Mouse (Mus musculus) lung, embryonic 15.5 days (tissue): ENCODE data around the gene Pde7b. TPM values are rescaled to one million over a fixed set of nuclear protein-coding genes. Genes with fewer than 3 reads are reported as not detected.
A peak's percentile ranks its signal among the peaks of the same experiment; 100 is the strongest.

Source experiments
- ATAC-seq: fragments of 200-750 bp; cut with Nextera tagmentation; 2 replicates; pipeline ENCODE4 v1.8.0; 2017; ENCODE audit warnings: moderate number of reproducible peaks, borderline replicate concordance; ENCODE audit not compliant: low FRiP score, low TSS enrichment; ENCODE audit errors: extremely low read depth
- H3K27ac ChIP-seq: fragments of 300-500 bp; sonication (generic); 2 replicates; pipeline ENCODE4 v1.5.1; 2015; ENCODE audit warnings: moderate library complexity, mild to moderate bottlenecking, inconsistent platforms
- H3K27me3 ChIP-seq: fragments of 300-500 bp; sonication (generic); 2 replicates; pipeline ENCODE4 v1.6.1; 2015; ENCODE audit warnings: inconsistent platforms
- H3K36me3 ChIP-seq: fragments of 300-500 bp; sonication (generic); 2 replicates; pipeline ENCODE4 v1.6.1; 2015; ENCODE audit warnings: inconsistent platforms
- H3K4me1 ChIP-seq: fragments of 300-500 bp; sonication (generic); 2 replicates; pipeline ENCODE4 v1.6.1; 2015; ENCODE audit warnings: inconsistent platforms
- H3K4me2 ChIP-seq: fragments of 300-500 bp; sonication (generic); 2 replicates; pipeline ENCODE4 v1.6.1; 2015; ENCODE audit warnings: inconsistent platforms, mild to moderate bottlenecking, moderate library complexity
- H3K4me3 ChIP-seq: fragments of 300-500 bp; sonication (generic); 2 replicates; pipeline ENCODE4 v1.5.1; 2015; ENCODE audit warnings: mild to moderate bottlenecking, inconsistent platforms
- H3K9ac ChIP-seq: fragments of 300-500 bp; sonication (generic); 2 replicates; pipeline ENCODE4 v1.6.1; 2015; ENCODE audit warnings: inconsistent platforms
- H3K9me3 ChIP-seq: fragments of 300-500 bp; sonication (generic); 2 replicates; pipeline ENCODE4 v1.6.1; 2016; ENCODE audit warnings: inconsistent platforms
- WGBS: fragments of 180-500 bp; shearing (Covaris S2); methylation state at CpG from one replicate; pipeline ENCODE4 v1.1.7; 2015; 5-methylcytosine and 5-hydroxymethylcytosine counted together
- polyA plus RNA-seq: library from polyadenylated mRNA; unstranded; fragments of >200 nt; fragmentation: Nextera tagmentation; extraction: Ambion mirVana; gene quantifications from 2 replicates; pipeline ENCODE4 v1.2.1, GENCODE M21; 2015

The Pde7b gene
- polyA plus RNA-seq, 1 experiment from 2014 or later, result 3.1 TPM

- H3K36me3 ChIP-seq, result no peaks in the 10 kb centered on the region
- H3K4me1 ChIP-seq, result peaks cover 11% of the 10 kb centered on the region; the same call in 1 of the 2 replicates
- no peaks in the 10 kb centered on the region for H3K9me3 ChIP-seq
- H3K9ac ChIP-seq, result no peak overlapping the region
- 29% methylated on average over 12 of the region's 12 CpGs for WGBS
- peak overlapping the region; percentile 48; the same call in 1 of the 2 replicates for H3K27ac ChIP-seq
- H3K27me3 ChIP-seq, result no peaks in the 10 kb centered on the region
- no peak for ATAC-seq
- H3K4me3 ChIP-seq, result no peak overlapping the region
- H3K4me2 ChIP-seq, result peak overlapping the region; percentile 14; the same call in 1 of the 2 replicates
Measured at GRCm38 (mm10) chr10:20398641-20399390, 326.1 kb downstream of the Pde7b start.

- Histone ChIP-seq H3K4me1 (peaks cover 11% of the 10 kb centered on the region; the same call in 1 of the 2 replicates), H3K9me3 (no peaks in the 10 kb centered on the region), H3K36me3 (no peaks in the 10 kb centered on the region), H3K27me3 (no peaks in the 10 kb centered on the region), H3K4me2 (peak overlapping the region; percentile 14; the same call in 1 of the 2 replicates), H3K4me3 (no peak overlapping the region), H3K9ac (no peak overlapping the region), H3K27ac (peak overlapping the region; percentile 48; the same call in 1 of the 2 replicates)
- no peak for ATAC-seq
- 40% methylated on average over 6 of the region's 6 CpGs for WGBS
Measured at GRCm38 (mm10) chr10:20398224-20398623, 326.7 kb downstream of the Pde7b start.

- Histone ChIP-seq H3K9ac (no peak overlapping the region), H3K4me3 (no peak overlapping the region), H3K4me1 (peaks cover 11% of the 10 kb centered on the region; the same call in 1 of the 2 replicates), H3K36me3 (no peaks in the 10 kb centered on the region), H3K27me3 (no peaks in the 10 kb centered on the region), H3K9me3 (no peaks in the 10 kb centered on the region), H3K27ac (no peak overlapping the region), H3K4me2 (no peak overlapping the region)
- WGBS, result 96% methylated on average over 3 of the region's 3 CpGs
- ATAC-seq, result no peak
Measured at GRCm38 (mm10) chr10:20395778-20396177, 329.1 kb downstream of the Pde7b start.

GRCm38 (mm10) chr10:20394815-20395214, 330.1 kb downstream of the Pde7b start:
- Histone ChIP-seq H3K27me3 (no peaks in the 10 kb centered on the region), H3K27ac (no peak overlapping the region), H3K4me2 (no peak overlapping the region), H3K9me3 (no peaks in the 10 kb centered on the region), H3K9ac (no peak overlapping the region), H3K4me1 (peaks cover 5% of the 10 kb centered on the region; the same call in 1 of the 2 replicates), H3K4me3 (no peak overlapping the region), H3K36me3 (no peaks in the 10 kb centered on the region)
- WGBS, result 42% methylated on average over 5 of the region's 5 CpGs
- ATAC-seq, result no peak

GRCm38 (mm10) chr10:20390568-20390967, 334.3 kb downstream of the Pde7b start:
- ATAC-seq, result no peak
- no peaks in the 10 kb centered on the region for H3K9me3 ChIP-seq
- H3K36me3 ChIP-seq, result no peaks in the 10 kb centered on the region
- 43% methylated on average over 3 of the region's 3 CpGs for WGBS
- no peaks in the 10 kb centered on the region for H3K4me1 ChIP-seq
- no peak overlapping the region for H3K4me3 ChIP-seq
- H3K27me3 ChIP-seq, result no peaks in the 10 kb centered on the region
- no peak overlapping the region for H3K4me2 ChIP-seq
- no peak overlapping the region for H3K9ac ChIP-seq
- H3K27ac ChIP-seq, result no peak overlapping the region

- Histone ChIP-seq H3K4me1 (no peaks in the 10 kb centered on the region), H3K27ac (no peak overlapping the region), H3K4me3 (no peak overlapping the region), H3K36me3 (no peaks in the 10 kb centered on the region), H3K9me3 (no peaks in the 10 kb centered on the region), H3K9ac (no peak overlapping the region), H3K27me3 (no peaks in the 10 kb centered on the region), H3K4me2 (no peak overlapping the region)
- no peak for ATAC-seq
- WGBS, result 67% methylated on average over 6 of the region's 6 CpGs
Measured at GRCm38 (mm10) chr10:20382807-20383419, 342.0 kb downstream of the Pde7b start.

GRCm38 (mm10) chr10:20381352-20381751, 343.5 kb downstream of the Pde7b start:
- no peak overlapping the region for H3K9ac ChIP-seq
- H3K4me2 ChIP-seq, result no peak overlapping the region
- H3K36me3 ChIP-seq, result no peaks in the 10 kb centered on the region
- ATAC-seq, result no peak
- no peak overlapping the region for H3K27ac ChIP-seq
- H3K27me3 ChIP-seq, result no peaks in the 10 kb centered on the region
- H3K4me3 ChIP-seq, result no peak overlapping the region
- no peaks in the 10 kb centered on the region for H3K9me3 ChIP-seq
- WGBS, result 80% methylated on average over 3 of the region's 3 CpGs
- no peaks in the 10 kb centered on the region for H3K4me1 ChIP-seq

GRCm38 (mm10) chr10:20380798-20381197, 344.1 kb downstream of the Pde7b start:
- WGBS, result 79% methylated on average over 3 of the region's 3 CpGs
- Histone ChIP-seq H3K9me3 (no peaks in the 10 kb centered on the region), H3K4me2 (no peak overlapping the region), H3K4me1 (no peaks in the 10 kb centered on the region), H3K27ac (no peak overlapping the region), H3K4me3 (no peak overlapping the region), H3K36me3 (no peaks in the 10 kb centered on the region), H3K27me3 (no peaks in the 10 kb centered on the region), H3K9ac (no peak overlapping the region)
- ATAC-seq, result no peak

- 70% methylated on average over 9 of the region's 9 CpGs for WGBS
- Histone ChIP-seq H3K4me2 (no peak overlapping the region), H3K9me3 (no peaks in the 10 kb centered on the region), H3K9ac (no peak overlapping the region), H3K4me1 (no peaks in the 10 kb centered on the region), H3K27me3 (no peaks in the 10 kb centered on the region), H3K4me3 (no peak overlapping the region), H3K27ac (no peak overlapping the region), H3K36me3 (no peaks in the 10 kb centered on the region)
- no peak for ATAC-seq
Measured at GRCm38 (mm10) chr10:20379071-20379735, 345.7 kb downstream of the Pde7b start.

GRCm38 (mm10) chr10:20377621-20378020, 347.3 kb downstream of the Pde7b start:
- Histone ChIP-seq H3K4me2 (no peak overlapping the region), H3K27me3 (no peaks in the 10 kb centered on the region), H3K9ac (no peak overlapping the region), H3K4me3 (no peak overlapping the region), H3K36me3 (no peaks in the 10 kb centered on the region), H3K27ac (no peak overlapping the region), H3K9me3 (no peaks in the 10 kb centered on the region), H3K4me1 (no peaks in the 10 kb centered on the region)
- WGBS, result 77% methylated on average over 9 of the region's 9 CpGs
- no peak for ATAC-seq

GRCm38 (mm10) chr10:20372046-20372445, 352.8 kb downstream of the Pde7b start:
- Histone ChIP-seq H3K9me3 (no peaks in the 10 kb centered on the region), H3K4me1 (no peaks in the 10 kb centered on the region), H3K36me3 (no peaks in the 10 kb centered on the region), H3K9ac (no peak overlapping the region), H3K27ac (no peak overlapping the region), H3K27me3 (no peaks in the 10 kb centered on the region), H3K4me3 (no peak overlapping the region), H3K4me2 (no peak overlapping the region)
- ATAC-seq, result no peak
- 91% methylated on average over 5 of the region's 5 CpGs for WGBS
